Mouse (Mus musculus): ENCODE measurements around the gene Ppm1d. TPM values are rescaled to one million over a fixed set of nuclear protein-coding genes. Genes with fewer than 3 reads are reported as not detected.

Gene Ppm1d
- polyA plus RNA-seq, 1 experiment = 6.1 TPM

DNA sequence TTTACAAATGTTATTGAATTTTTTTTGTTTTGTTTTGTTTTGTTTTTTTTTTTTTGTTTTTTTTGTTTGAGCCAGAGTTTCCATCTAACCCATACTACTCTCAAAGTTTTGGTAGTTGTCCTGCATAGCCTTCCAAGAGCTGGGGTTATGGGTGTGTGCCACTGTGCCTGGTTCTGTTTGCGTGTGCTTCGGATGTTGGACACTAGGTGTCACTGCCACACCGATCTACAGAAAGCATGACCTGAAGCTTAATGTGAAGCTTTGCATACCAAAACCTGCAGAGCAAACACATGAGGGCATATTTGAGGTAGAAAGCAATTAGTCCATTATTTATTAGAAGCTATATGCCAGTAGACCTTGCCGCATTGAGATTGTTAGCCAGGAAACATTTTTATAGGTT is 71.0 kb downstream of the Ppm1d start:
- DNase-seq (ENCODE audit: low read depth in 1 of 2, low spot score in 2 of 2) = peak; percentile 33 to 38
- TF ChIP-seq POLR2A (IDR thresholded peaks at IDR 0.05; ENCODE audit: low read depth, low read length) (no peak), CTCF (IDR thresholded peaks at IDR 0.05; ENCODE audit: extremely low read depth, insufficient read depth, insufficient read length, insufficient replicate concordance) (peak; percentile 71; the same call in 1 of the 2 replicates)

DNA sequence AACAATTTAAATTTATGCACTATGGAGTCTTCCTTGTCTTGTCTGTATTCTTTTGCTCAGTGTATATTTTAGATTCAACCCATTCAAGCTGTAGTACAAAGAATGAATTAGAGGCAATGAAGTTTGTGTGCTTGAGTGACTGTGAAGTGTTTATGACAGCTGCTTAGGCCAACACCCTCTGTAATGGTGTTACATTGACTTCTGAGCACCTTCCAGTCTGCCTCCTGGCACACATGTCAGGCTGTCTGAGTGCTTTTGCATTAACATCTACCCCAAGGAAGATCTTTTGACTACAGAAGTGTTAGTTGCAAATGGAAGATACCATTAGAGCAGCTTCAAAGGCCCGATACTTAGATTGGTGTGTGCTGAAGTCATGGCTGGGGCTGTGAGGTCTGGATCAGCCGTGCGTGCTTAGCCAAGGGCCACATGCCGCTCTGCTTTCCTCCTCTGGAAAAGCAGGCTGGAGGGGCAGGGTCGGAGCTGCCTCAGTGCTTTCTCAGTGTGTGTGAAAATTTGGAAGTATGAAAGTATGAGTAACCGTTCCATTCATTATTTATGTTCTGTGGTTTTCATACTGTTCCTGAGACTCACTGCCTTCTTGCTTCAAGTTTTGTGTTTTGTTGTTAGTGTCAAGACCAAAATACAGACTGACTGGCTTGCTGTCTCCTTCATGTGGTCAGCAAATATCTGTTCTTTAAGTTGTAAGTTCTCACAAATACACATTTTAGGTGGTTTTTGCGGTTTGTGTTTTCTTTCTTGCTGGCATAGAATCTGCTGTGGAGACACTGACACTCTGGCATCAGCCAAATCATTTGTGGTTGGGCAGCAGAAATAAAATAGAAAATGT is 73.2 kb downstream of the Ppm1d start:
- TF ChIP-seq POLR2A (IDR thresholded peaks at IDR 0.05; ENCODE audit: low read depth, low read length) (no peak), CTCF (IDR thresholded peaks at IDR 0.05; ENCODE audit: extremely low read depth, insufficient read depth, insufficient read length, insufficient replicate concordance) (no peak)
- H3K27me3 ChIP-seq (ENCODE audit: control insufficient read depth, insufficient read depth, low read length) = no peaks in the 10 kb centered on the region
- DNase-seq (ENCODE audit: low read depth in 1 of 2, low spot score in 2 of 2) = no peak
- no peak overlapping the region for H3K4me3 ChIP-seq (ENCODE audit: extremely low read depth, insufficient read depth, insufficient read length)
- no peaks in the 10 kb centered on the region for H3K36me3 ChIP-seq (ENCODE audit: control insufficient read depth, insufficient read depth, low read length)
- H3K27ac ChIP-seq (ENCODE audit: insufficient read depth, low read length) = no peak overlapping the region
- 87% methylated on average over 7 of the region's 7 CpGs for WGBS
- H3K4me1 ChIP-seq (ENCODE audit: control insufficient read depth, insufficient read depth, insufficient read length) = no peaks in the 10 kb centered on the region

More for the DNA sequence above, 71.0 kb downstream of the Ppm1d start:
- no peak overlapping the region for H3K4me3 ChIP-seq (ENCODE audit: extremely low read depth, insufficient read depth, insufficient read length)
- no peak overlapping the region for H3K27ac ChIP-seq (ENCODE audit: insufficient read depth, low read length)
- no peaks in the 10 kb centered on the region; the same call in 1 of the 2 replicates for H3K36me3 ChIP-seq (ENCODE audit: control insufficient read depth, insufficient read depth, low read length)
- H3K4me1 ChIP-seq (ENCODE audit: control insufficient read depth, insufficient read depth, insufficient read length) = no peaks in the 10 kb centered on the region
- WGBS = 24% methylated on average over 4 of the region's 4 CpGs
- no peaks in the 10 kb centered on the region for H3K27me3 ChIP-seq (ENCODE audit: control insufficient read depth, insufficient read depth, low read length)

DNA sequence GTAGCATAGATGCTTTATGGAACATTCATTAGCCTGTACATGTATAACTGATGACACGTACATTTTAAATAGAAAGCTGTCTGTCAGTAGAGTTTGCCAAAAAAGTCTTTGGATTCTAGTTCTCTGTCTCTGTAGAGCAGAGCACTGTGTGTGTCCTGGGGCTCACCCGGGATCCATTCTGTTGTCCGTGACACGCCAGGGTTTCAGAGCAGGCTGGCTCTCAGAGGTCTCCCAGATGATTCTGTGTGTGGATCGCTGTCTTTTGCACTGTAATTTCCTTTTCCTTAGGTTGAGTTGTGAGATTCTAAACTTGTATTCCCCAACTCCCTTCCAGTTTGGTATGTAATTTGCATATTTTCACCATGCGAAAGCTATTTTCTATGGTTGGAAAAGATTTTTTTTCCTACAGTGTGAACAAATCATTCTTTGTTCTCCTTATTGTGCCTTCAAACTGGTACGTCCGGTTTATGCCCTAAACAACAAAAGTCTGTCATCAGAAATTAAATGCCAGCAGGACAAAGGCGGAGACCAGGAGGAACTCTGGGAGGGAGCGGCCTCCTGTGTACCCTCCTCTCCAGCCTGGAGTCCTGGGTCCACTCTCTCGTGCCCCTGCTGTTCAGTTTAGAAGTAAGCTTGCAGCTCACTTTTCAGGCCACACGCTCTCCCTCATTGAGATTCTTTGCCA is 81.3 kb downstream of the Ppm1d start:
- Histone ChIP-seq H3K27ac (ENCODE audit: insufficient read depth, low read length) (no peak overlapping the region), H3K4me1 (ENCODE audit: control insufficient read depth, insufficient read depth, insufficient read length) (no peaks in the 10 kb centered on the region), H3K36me3 (ENCODE audit: control insufficient read depth, insufficient read depth, low read length) (peaks cover 3% of the 10 kb centered on the region), H3K4me3 (ENCODE audit: extremely low read depth, insufficient read depth, insufficient read length) (no peak overlapping the region), H3K27me3 (ENCODE audit: control insufficient read depth, insufficient read depth, low read length) (no peaks in the 10 kb centered on the region)
- no peak for DNase-seq (ENCODE audit: low read depth in 1 of 2, low spot score in 2 of 2)
- 90% methylated on average over 12 of the region's 12 CpGs for WGBS
- TF ChIP-seq CTCF (IDR thresholded peaks at IDR 0.05; ENCODE audit: extremely low read depth, insufficient read depth, insufficient read length, insufficient replicate concordance) (no peak), POLR2A (IDR thresholded peaks at IDR 0.05; ENCODE audit: low read depth, low read length) (no peak)

DNA sequence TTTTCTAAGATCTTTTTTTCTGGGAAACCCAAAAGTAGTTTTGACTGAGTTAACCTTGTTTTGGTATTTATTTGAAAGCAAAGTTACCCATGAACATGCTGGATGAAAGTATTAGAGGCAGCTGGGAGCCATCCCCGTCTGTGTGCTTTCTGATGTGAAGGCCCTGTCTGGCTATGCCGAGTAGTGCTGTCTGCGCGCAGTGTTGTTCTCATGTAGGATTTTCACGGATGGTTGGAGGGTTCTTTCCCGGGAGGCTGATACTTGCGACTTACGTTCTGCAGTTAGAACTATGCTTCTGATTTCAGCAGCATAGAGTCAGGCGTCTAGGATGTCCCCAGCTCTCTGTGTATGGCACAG is 81.8 kb downstream of the Ppm1d start:
- no peak for TF ChIP-seq CTCF (IDR thresholded peaks at IDR 0.05; ENCODE audit: extremely low read depth, insufficient read depth, insufficient read length, insufficient replicate concordance)
- no peak for TF ChIP-seq POLR2A (IDR thresholded peaks at IDR 0.05; ENCODE audit: low read depth, low read length)
- Histone ChIP-seq H3K36me3 (ENCODE audit: control insufficient read depth, insufficient read depth, low read length) (peaks cover 3% of the 10 kb centered on the region), H3K4me1 (ENCODE audit: control insufficient read depth, insufficient read depth, insufficient read length) (no peaks in the 10 kb centered on the region), H3K4me3 (ENCODE audit: extremely low read depth, insufficient read depth, insufficient read length) (no peak overlapping the region), H3K27me3 (ENCODE audit: control insufficient read depth, insufficient read depth, low read length) (no peaks in the 10 kb centered on the region), H3K27ac (ENCODE audit: insufficient read depth, low read length) (no peak overlapping the region)
- DNase-seq (ENCODE audit: low read depth in 1 of 2, low spot score in 2 of 2) = no peak
- WGBS = 94% methylated on average over 9 of the region's 9 CpGs

DNA sequence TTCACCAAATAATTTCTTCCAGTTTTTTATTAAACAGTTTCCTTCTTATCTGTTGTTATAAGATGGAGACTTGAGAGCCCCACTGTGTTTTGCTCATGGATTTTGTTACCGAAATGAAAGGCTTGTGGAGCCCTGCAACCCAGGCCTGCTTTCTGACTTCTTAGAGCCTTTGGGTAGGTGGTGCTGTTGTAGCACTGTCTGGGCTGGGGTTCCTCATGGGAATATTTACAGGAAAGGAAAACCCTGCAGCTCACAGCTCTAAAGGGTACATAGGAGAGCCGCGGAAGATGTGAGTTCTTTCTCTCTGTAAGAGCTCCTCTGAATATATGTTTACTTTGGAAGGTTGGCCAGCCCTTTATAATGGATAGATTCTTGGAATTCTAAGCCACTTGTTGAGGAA is 82.9 kb downstream of the Ppm1d start:
- Histone ChIP-seq H3K4me3 (ENCODE audit: extremely low read depth, insufficient read depth, insufficient read length) (no peak overlapping the region), H3K4me1 (ENCODE audit: control insufficient read depth, insufficient read depth, insufficient read length) (no peaks in the 10 kb centered on the region), H3K27me3 (ENCODE audit: control insufficient read depth, insufficient read depth, low read length) (no peaks in the 10 kb centered on the region), H3K27ac (ENCODE audit: insufficient read depth, low read length) (no peak overlapping the region), H3K36me3 (ENCODE audit: control insufficient read depth, insufficient read depth, low read length) (peaks cover 3% of the 10 kb centered on the region)
- TF ChIP-seq CTCF (IDR thresholded peaks at IDR 0.05; ENCODE audit: extremely low read depth, insufficient read depth, insufficient read length, insufficient replicate concordance) = no peak
- TF ChIP-seq POLR2A (IDR thresholded peaks at IDR 0.05; ENCODE audit: low read depth, low read length) = no peak
- DNase-seq (ENCODE audit: low read depth in 1 of 2, low spot score in 2 of 2) = no peak
- WGBS = 96% methylated on average over 3 of the region's 3 CpGs

DNA sequence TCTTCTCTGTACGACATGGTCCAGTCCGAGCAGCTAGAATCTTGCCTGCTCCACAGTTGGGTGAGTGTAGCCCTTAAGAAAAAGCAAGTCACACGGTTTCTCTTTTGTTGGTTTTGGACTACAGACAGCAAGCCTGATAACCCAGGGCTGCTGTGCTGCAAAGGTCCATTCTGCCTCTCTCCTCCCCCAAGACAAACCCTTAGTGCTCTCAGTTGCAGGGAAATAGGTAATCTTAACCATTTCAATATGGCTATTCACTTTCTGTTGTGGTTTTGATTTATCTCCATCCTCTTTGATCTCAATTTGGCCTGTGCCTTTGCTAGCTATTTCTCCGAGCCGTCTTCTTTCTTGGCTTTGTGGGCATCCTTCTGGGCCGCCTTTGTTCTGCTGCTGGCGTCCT is 84.3 kb downstream of the Ppm1d start:
- H3K4me3 ChIP-seq (ENCODE audit: extremely low read depth, insufficient read depth, insufficient read length) = no peak overlapping the region
- no peaks in the 10 kb centered on the region for H3K27me3 ChIP-seq (ENCODE audit: control insufficient read depth, insufficient read depth, low read length)
- TF ChIP-seq POLR2A (IDR thresholded peaks at IDR 0.05; ENCODE audit: low read depth, low read length) = no peak
- TF ChIP-seq CTCF (IDR thresholded peaks at IDR 0.05; ENCODE audit: extremely low read depth, insufficient read depth, insufficient read length, insufficient replicate concordance) = no peak
- H3K27ac ChIP-seq (ENCODE audit: insufficient read depth, low read length) = no peak overlapping the region
- WGBS = 85% methylated on average over 7 of the region's 7 CpGs
- no peak for DNase-seq (ENCODE audit: low read depth in 1 of 2, low spot score in 2 of 2)
- H3K36me3 ChIP-seq (ENCODE audit: control insufficient read depth, insufficient read depth, low read length) = peaks cover 3% of the 10 kb centered on the region
- no peaks in the 10 kb centered on the region for H3K4me1 ChIP-seq (ENCODE audit: control insufficient read depth, insufficient read depth, insufficient read length)

Other genes starting within 250 kb of the Ppm1d start
- gene Usp32, start 171.1 kb upstream of the Ppm1d start, polyA plus RNA-seq (2012; rRNA removed) = 2.9 and 5.4 TPM in 2 replicates
- not detected in 2 replicates for gene 1700125H20Rik, start 140.8 kb upstream of the Ppm1d start, polyA plus RNA-seq (2012; rRNA removed)
- 5.7 and 7.4 TPM in 2 replicates for gene Appbp2, start 76.1 kb upstream of the Ppm1d start, polyA plus RNA-seq (2012; rRNA removed)
- gene Bcas3, start 41.9 kb downstream of the Ppm1d start, polyA plus RNA-seq (2012; rRNA removed) = 25.3 and 27.2 TPM in 2 replicates